Mouse (Mus musculus) forebrain, embryonic 16.5 days (tissue): Measurements from ENCODE around the gene Pdcd2l. TPM values are rescaled to one million over a fixed set of nuclear protein-coding genes. Genes with fewer than 3 reads are reported as not detected.

Source experiments
- ATAC-seq: fragments of 200-750 bp; cut with Nextera tagmentation; 2 replicates; pipeline ENCODE4 v1.8.0; 2017; ENCODE audit warnings: mild to moderate bottlenecking, moderate library complexity
- H3K27ac ChIP-seq: fragments of 300-500 bp; sonication (generic); 2 replicates; pipeline ENCODE4 v1.5.1; 2014; ENCODE audit warnings: low read length, control low read depth
- H3K27me3 ChIP-seq: fragments of 300-500 bp; sonication (generic); replicated peaks from 2 replicates; pipeline ENCODE4 v1.6.1; 2014; ENCODE audit warnings: low read length; ENCODE audit not compliant: control insufficient read depth, insufficient read depth
- H3K36me3 ChIP-seq: fragments of 300-500 bp; sonication (generic); 2 replicates; pipeline ENCODE4 v1.6.1; 2014; ENCODE audit not compliant: control insufficient read depth, insufficient read depth
- H3K4me1 ChIP-seq: fragments of 300-500 bp; sonication (generic); replicated peaks from 2 replicates; pipeline ENCODE4 v1.6.1; 2014; ENCODE audit warnings: low read length; ENCODE audit not compliant: control insufficient read depth, insufficient read depth
- H3K4me2 ChIP-seq: fragments of 300-500 bp; sonication (generic); 2 replicates; pipeline ENCODE4 v1.6.1; 2014; ENCODE audit warnings: mild to moderate bottlenecking, low read length, control low read depth
- H3K4me3 ChIP-seq: fragments of 300-500 bp; sonication (generic); replicated peaks from 2 replicates; pipeline ENCODE4 v1.5.1; 2014; ENCODE audit warnings: mild to moderate bottlenecking, low read length, control low read depth
- H3K9ac ChIP-seq: fragments of 300-500 bp; sonication (generic); replicated peaks from 2 replicates; pipeline ENCODE4 v1.6.1; 2014; ENCODE audit warnings: low read depth, low read length, control low read depth
- H3K9me3 ChIP-seq: fragments of 300-500 bp; sonication (generic); 2 replicates; pipeline ENCODE4 v1.6.1; 2016; ENCODE audit warnings: low read length; ENCODE audit not compliant: control insufficient read depth
- WGBS: fragments of 180-500 bp; shearing (Covaris S2); extraction: QIAGEN DNeasy Blood & Tissue Kit; methylation state at CpG from one replicate; pipeline ENCODE4 v1.1.7; 2014; 5-methylcytosine and 5-hydroxymethylcytosine counted together
- polyA plus RNA-seq: library from polyadenylated mRNA; unstranded; fragments of >200 nt; fragmentation: Nextera tagmentation; extraction: Ambion mirVana; gene quantifications from 2 replicates; pipeline ENCODE4 v1.2.1, GENCODE M21; 2015

The Pdcd2l gene
- polyA plus RNA-seq, 1 experiment from 2014 or later = 92.6 TPM

DNA sequence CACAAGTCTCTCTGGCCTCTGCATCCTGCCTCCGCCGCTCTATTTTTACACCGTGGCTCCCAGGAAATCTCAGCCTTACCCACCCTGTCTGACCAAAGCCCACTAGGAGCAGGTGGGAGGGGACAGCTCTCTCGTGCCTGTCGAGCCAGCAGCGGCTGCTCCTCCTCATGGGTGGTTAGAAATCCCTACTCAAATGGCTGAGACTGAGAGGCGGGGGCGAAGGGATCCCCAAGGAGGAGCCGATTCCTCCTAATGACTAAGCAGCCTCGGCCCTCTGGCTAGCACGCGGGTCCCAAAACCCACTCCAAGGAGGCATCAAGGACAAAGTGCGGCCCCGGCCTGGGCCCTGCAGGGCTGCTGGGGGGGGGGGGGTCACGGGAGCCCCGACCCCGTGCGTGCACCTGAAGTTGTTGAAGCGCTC, 33.2 kb upstream of the Pdcd2l start:
- peak overlapping the region; percentile 69 for H3K4me3 ChIP-seq
- H3K9ac ChIP-seq = peak overlapping the region; percentile 76
- no peaks in the 10 kb centered on the region for H3K27me3 ChIP-seq
- H3K36me3 ChIP-seq = no peaks in the 10 kb centered on the region
- H3K9me3 ChIP-seq = no peaks in the 10 kb centered on the region
- H3K4me1 ChIP-seq = peaks cover 21% of the 10 kb centered on the region
- WGBS = 0% methylated on average over 19 of the region's 19 CpGs
- peak overlapping the region; percentile 27 for H3K27ac ChIP-seq
- peak; percentile 8; the same call in 1 of the 2 replicates for ATAC-seq
- peak overlapping the region; percentile 80 for H3K4me2 ChIP-seq

DNA sequence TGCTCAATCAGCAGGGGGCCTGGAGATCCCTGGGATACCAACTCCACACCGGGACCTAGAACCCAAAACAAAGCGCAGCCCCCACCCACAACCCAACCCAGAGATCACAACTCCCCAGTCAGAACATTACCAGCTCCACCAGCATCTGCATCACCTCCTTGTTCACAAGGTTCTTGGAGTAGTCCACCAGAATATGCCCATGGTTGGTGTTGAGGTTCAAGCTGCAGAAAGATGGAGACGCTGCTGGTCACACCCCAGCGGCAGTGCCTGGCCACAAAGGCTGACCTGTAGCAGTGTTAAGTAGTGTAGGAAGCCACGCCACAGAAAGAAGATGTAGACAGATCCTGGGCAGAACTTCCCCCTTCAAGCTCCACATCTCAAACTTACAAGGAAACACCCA, 32.7 kb upstream of the Pdcd2l start:
- Histone ChIP-seq H3K27me3 (no peaks in the 10 kb centered on the region), H3K27ac (no peak overlapping the region), H3K4me2 (peak overlapping the region; percentile 80), H3K4me1 (peaks cover 20% of the 10 kb centered on the region), H3K9me3 (no peaks in the 10 kb centered on the region), H3K9ac (peak overlapping the region; percentile 76), H3K4me3 (peak overlapping the region; percentile 69), H3K36me3 (peaks cover 2% of the 10 kb centered on the region; the same call in 1 of the 2 replicates)
- WGBS = 11% methylated on average over 5 of the region's 5 CpGs
- no peak for ATAC-seq

DNA sequence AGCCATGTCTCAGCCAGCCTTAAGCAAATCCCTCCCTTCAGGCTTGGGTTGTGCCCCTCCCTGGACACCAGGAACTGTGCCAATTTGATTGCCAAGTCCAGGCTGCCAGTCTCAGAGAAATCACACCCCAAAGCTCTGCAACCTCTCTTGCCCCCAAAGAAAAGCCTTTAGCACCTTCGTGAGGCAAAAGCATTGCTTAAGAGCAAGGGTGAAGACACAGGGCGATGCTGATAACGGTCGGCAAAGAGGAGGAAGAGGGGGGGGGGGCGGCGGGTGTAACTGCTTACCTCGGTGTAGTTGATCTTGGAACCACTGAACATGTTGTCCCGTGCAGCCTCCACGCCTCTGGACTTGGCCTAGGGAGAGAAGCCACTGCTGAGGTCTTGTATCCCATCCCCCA, 32.2 kb upstream of the Pdcd2l start:
- no peak overlapping the region for H3K27ac ChIP-seq
- H3K27me3 ChIP-seq = no peaks in the 10 kb centered on the region
- peaks cover 2% of the 10 kb centered on the region; the same call in 1 of the 2 replicates for H3K36me3 ChIP-seq
- H3K4me1 ChIP-seq = peaks cover 17% of the 10 kb centered on the region
- WGBS = 46% methylated on average over 7 of the region's 9 CpGs
- H3K9ac ChIP-seq = no peak overlapping the region
- no peak overlapping the region for H3K4me3 ChIP-seq
- no peaks in the 10 kb centered on the region for H3K9me3 ChIP-seq
- ATAC-seq = no peak
- H3K4me2 ChIP-seq = peak overlapping the region; percentile 80

DNA sequence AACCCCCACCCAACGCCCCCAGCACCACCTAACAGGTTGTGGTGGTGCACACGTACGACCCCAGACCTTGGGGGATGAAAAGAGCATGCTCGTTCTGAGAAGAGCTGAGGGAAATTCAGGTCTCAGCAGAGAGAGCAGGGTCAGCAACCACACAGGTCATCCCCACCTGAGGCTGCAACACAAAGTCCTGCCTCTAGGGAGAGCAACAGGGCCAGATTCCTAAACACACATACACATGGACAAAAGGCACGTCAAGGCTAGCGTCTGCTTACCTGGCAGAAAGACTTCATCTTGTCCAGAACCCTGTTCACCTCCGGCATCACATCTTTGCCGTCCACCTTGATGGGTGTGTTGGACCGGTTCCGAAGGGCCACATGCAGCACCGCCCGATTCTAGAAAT, 30.4 kb upstream of the Pdcd2l start:
- Histone ChIP-seq H3K4me2 (no peak overlapping the region), H3K27ac (no peak overlapping the region), H3K4me1 (peaks cover 12% of the 10 kb centered on the region), H3K27me3 (no peaks in the 10 kb centered on the region), H3K9me3 (no peaks in the 10 kb centered on the region), H3K9ac (no peak overlapping the region), H3K36me3 (peaks cover 10% of the 10 kb centered on the region), H3K4me3 (no peak overlapping the region)
- no peak for ATAC-seq
- 89% methylated on average over 12 of the region's 12 CpGs for WGBS

- no peak overlapping the region for H3K4me3 ChIP-seq
- H3K9me3 ChIP-seq = no peaks in the 10 kb centered on the region
- ATAC-seq = no peak
- H3K36me3 ChIP-seq = peaks cover 10% of the 10 kb centered on the region
- H3K27ac ChIP-seq = no peak overlapping the region
- peaks cover 12% of the 10 kb centered on the region for H3K4me1 ChIP-seq
- no peak overlapping the region for H3K9ac ChIP-seq
- H3K27me3 ChIP-seq = no peaks in the 10 kb centered on the region
- no peak overlapping the region for H3K4me2 ChIP-seq
- 84% methylated on average over 8 of the region's 8 CpGs for WGBS
These were observed 29.6 kb upstream of the Pdcd2l start for GRCm38 (mm10) chr7:34226086-34226485.

GRCm38 (mm10) chr7:34224308-34224707, 27.8 kb upstream of the Pdcd2l start:
- WGBS = 95% methylated on average over 6 of the region's 6 CpGs
- H3K36me3 ChIP-seq = peaks cover 15% of the 10 kb centered on the region
- H3K27ac ChIP-seq = no peak overlapping the region
- H3K27me3 ChIP-seq = no peaks in the 10 kb centered on the region
- ATAC-seq = no peak
- no peak overlapping the region for H3K4me3 ChIP-seq
- H3K4me2 ChIP-seq = no peak overlapping the region
- H3K9me3 ChIP-seq = no peaks in the 10 kb centered on the region
- peaks cover 10% of the 10 kb centered on the region for H3K4me1 ChIP-seq
- H3K9ac ChIP-seq = no peak overlapping the region

DNA sequence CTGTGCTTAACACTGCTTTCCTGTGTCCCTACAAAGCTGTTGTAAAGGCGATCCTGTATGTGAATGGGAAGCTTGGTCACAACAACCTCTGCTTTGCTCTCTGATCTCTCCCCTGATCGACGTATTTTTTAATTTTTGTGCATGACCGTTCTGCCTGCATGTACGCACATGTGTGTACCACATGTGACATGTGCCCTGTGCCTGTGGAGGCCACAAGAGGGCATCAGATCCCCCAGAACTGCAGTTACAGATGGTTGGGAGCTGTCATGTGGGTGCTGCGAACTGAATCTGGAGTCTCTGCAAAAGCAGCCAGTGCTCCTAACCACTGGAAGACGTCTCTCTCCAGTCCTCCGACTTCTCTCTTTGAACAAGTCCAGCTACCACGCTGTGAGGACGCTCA, 25.9 kb upstream of the Pdcd2l start:
- Histone ChIP-seq H3K9me3 (no peaks in the 10 kb centered on the region), H3K4me2 (no peak overlapping the region), H3K27me3 (no peaks in the 10 kb centered on the region), H3K4me3 (no peak overlapping the region), H3K4me1 (no peaks in the 10 kb centered on the region; the same call in 1 of the 2 replicates), H3K27ac (no peak overlapping the region), H3K36me3 (peaks cover 21% of the 10 kb centered on the region), H3K9ac (no peak overlapping the region)
- no peak for ATAC-seq
- WGBS = 95% methylated on average over 10 of the region's 10 CpGs

- no peaks in the 10 kb centered on the region; the same call in 1 of the 2 replicates for H3K4me1 ChIP-seq
- no peak overlapping the region for H3K27ac ChIP-seq
- no peaks in the 10 kb centered on the region for H3K9me3 ChIP-seq
- H3K36me3 ChIP-seq = peaks cover 24% of the 10 kb centered on the region
- ATAC-seq = no peak
- 90% methylated on average over 9 of the region's 9 CpGs for WGBS
- no peaks in the 10 kb centered on the region for H3K27me3 ChIP-seq
- no peak overlapping the region for H3K4me3 ChIP-seq
- H3K9ac ChIP-seq = no peak overlapping the region
- H3K4me2 ChIP-seq = no peak overlapping the region
These were observed 25.3 kb upstream of the Pdcd2l start for GRCm38 (mm10) chr7:34221594-34222250.

DNA sequence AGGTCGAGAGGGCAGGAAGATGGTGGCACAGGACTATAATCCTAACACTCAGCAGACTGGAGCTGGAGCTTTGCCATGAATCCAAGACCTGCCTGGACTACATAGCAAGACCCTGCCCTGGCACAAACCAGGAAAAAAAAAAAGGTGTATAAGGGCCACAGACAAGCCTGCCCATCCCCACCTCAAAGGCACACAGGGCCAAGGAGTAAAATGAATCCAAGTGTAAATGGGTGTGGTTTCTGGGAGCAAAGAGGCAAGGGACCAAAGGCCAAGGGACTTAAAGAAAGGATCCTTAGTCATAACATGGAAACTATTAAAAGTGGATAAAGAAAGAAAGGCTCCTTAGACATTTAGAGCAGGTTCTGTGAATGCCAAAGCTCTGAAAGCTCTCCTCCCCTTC, 22.0 kb upstream of the Pdcd2l start:
- 74% methylated on average over 1 of the region's 1 CpGs for WGBS
- H3K27ac ChIP-seq = no peak overlapping the region
- no peaks in the 10 kb centered on the region for H3K27me3 ChIP-seq
- ATAC-seq = no peak
- H3K4me3 ChIP-seq = no peak overlapping the region
- H3K36me3 ChIP-seq = peaks cover 28% of the 10 kb centered on the region
- no peak overlapping the region for H3K4me2 ChIP-seq
- H3K9ac ChIP-seq = no peak overlapping the region
- no peaks in the 10 kb centered on the region for H3K9me3 ChIP-seq
- no peaks in the 10 kb centered on the region for H3K4me1 ChIP-seq
